Mouse (Mus musculus): ENCODE data around the gene Prkag2.

DNA sequence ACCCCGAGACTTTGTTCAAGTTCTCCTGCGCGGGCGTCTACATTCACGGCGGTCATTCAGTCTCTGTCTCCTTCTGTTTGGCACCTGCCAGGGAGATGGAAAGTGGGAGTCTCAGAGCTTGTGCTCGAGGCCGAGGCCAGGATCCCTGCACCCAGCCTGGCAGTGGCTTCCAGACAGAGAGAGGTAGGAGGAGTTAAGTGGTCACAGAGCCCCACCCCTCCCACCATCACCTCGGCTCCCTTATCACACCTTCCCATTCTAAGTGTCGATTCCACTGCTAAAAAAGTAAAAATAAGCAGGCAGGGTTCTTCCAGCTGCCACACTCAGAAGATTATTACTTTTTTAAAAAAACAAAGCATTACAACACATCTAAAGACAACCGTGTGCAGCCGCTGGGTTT lies 236.6 kb downstream of the Prkag2 start:
- no peak for TF ChIP-seq GATA1 (IDR thresholded peaks at IDR 0.05; ENCODE audit: borderline replicate concordance, low read length)
- no peak for TF ChIP-seq CTCF (IDR thresholded peaks at IDR 0.05; ENCODE audit: low read depth, low read length)

Data from G1E (cell line).